Mouse (Mus musculus) spleen, adult 2 months (tissue): ENCODE results near the gene Med12l.

Experiments used
- CTCF ChIP-seq: fragments of 200-500 bp; IDR thresholded peaks from 2 replicates; pipeline ENCODE4 v1.5.1; 2011; ENCODE audit warnings: mild to moderate bottlenecking, inconsistent platforms; ENCODE audit not compliant: insufficient read depth, insufficient read length, insufficient replicate concordance; ENCODE audit errors: extremely low read depth
- POLR2A ChIP-seq: fragments of 200-500 bp; IDR thresholded peaks from 2 replicates; pipeline ENCODE4 v1.6.1; 2011; ENCODE audit warnings: low read depth, low read length, inconsistent platforms

DNA sequence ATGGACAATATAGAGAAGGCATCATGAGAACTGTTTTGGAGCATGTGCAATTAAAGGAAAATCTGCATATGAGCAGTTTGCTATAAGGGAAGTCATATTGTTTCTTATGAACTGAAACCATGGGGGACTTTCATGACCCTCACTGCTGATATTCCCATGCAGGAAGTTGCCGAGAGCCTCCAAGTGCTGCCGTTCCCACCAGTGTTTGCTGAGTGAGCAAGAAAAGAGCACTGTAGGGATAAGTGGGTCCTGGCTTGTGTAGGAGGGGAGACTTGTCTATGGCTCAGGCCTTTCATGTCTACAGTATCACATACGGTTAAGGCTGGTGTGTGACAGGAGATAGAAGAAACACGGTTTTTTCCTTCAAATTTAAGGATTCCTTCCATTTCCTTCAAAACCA is 180.0 kb downstream of the Med12l start:
- no peak for TF ChIP-seq POLR2A
- TF ChIP-seq CTCF, result no peak
